Mouse (Mus musculus) intestine, postnatal 0 days (tissue): Measurements from ENCODE around the gene Aqr. TPM values are rescaled to one million over a fixed set of nuclear protein-coding genes. Genes with fewer than 3 reads are reported as not detected.
A peak's percentile ranks its signal among the peaks of the same experiment; 100 is the strongest.

Experiments used
- ATAC-seq: fragments of 200-750 bp; cut with Nextera tagmentation; 2 replicates; pipeline ENCODE4 v1.8.0; 2017; ENCODE audit warnings: mild to moderate bottlenecking, moderate TSS enrichment, moderate library complexity
- H3K27ac ChIP-seq: fragments of 300-500 bp; sonication (generic); 2 replicates; pipeline ENCODE4 v1.5.1; 2014; ENCODE audit warnings: mild to moderate bottlenecking, low read depth, low read length, moderate library complexity
- H3K27me3 ChIP-seq: fragments of 300-500 bp; sonication (generic); replicated peaks from 2 replicates; pipeline ENCODE4 v1.6.1; 2014; ENCODE audit warnings: low read length, mixed read lengths; ENCODE audit not compliant: control insufficient read depth, insufficient read depth
- H3K36me3 ChIP-seq: fragments of 300-500 bp; sonication (generic); 2 replicates; pipeline ENCODE4 v1.6.1; 2014; ENCODE audit warnings: mild to moderate bottlenecking, moderate library complexity; ENCODE audit not compliant: control insufficient read depth, insufficient read depth
- H3K4me1 ChIP-seq: fragments of 300-500 bp; sonication (generic); replicated peaks from 2 replicates; pipeline ENCODE4 v1.6.1; 2014; ENCODE audit warnings: antibody characterized with exemption, low read length, mixed read lengths; ENCODE audit not compliant: control insufficient read depth, insufficient read depth
- H3K4me2 ChIP-seq: fragments of 300-500 bp; sonication (generic); replicated peaks from 2 replicates; pipeline ENCODE4 v1.6.1; 2014; ENCODE audit warnings: low read depth, mild to moderate bottlenecking, moderate library complexity
- H3K4me3 ChIP-seq: fragments of 300-500 bp; sonication (generic); 2 replicates; pipeline ENCODE4 v1.5.1; 2014; ENCODE audit warnings: low read depth, low read length
- H3K9ac ChIP-seq: fragments of 300-500 bp; sonication (generic); 2 replicates; pipeline ENCODE4 v1.6.1; 2014; ENCODE audit warnings: mild to moderate bottlenecking, low read depth, low read length
- H3K9me3 ChIP-seq: fragments of 300-500 bp; sonication (generic); 2 replicates; pipeline ENCODE4 v1.6.1; 2016; ENCODE audit warnings: mixed run types; ENCODE audit not compliant: control insufficient read depth
- CTCF ChIP-seq: sonication (generic); IDR thresholded peaks from 2 replicates; pipeline ENCODE4 v1.5.1; 2016; ENCODE audit warnings: low read depth, mild to moderate bottlenecking, control low read depth, antibody characterized with exemption, moderate library complexity
- WGBS: fragments of 180-500 bp; shearing (Covaris S2); extraction: QIAGEN DNeasy Blood & Tissue Kit; methylation state at CpG from one replicate; pipeline ENCODE4 v1.1.7; 2014; 5-methylcytosine and 5-hydroxymethylcytosine counted together
- polyA plus RNA-seq: library from polyadenylated mRNA; unstranded; fragments of >200 nt; fragmentation: Nextera tagmentation; extraction: Ambion mirVana; gene quantifications from 2 replicates; pipeline ENCODE4 v1.2.1, GENCODE M21; 2015

Gene Aqr
- polyA plus RNA-seq, 1 experiment from 2014 or later = 26.7 TPM

DNA sequence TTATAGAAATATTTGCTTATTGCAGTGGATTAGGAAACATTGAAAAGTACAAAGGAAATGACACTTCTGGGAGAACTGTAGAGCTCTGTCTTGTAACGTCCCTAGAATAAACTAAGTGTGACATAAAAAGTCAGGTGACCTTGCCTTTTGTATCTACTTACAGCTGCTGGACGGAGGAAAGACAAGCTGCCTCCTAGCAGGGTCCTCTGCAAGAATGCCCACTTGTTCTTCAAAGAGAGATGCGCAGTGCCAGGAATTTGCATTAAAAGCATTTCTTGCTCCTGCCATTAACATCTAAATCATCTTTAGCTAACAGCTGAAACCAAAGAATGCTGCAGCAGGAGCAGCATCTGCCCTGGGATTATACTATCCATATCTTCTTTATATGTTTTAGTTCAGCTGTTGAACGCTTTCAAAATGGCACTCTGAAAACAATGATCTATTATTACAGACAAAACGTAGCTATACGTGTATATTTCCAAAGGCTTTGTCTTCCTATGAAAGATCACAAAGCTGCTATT, 126.7 kb downstream of the Aqr start:
- H3K4me2 ChIP-seq = no peak overlapping the region
- ATAC-seq = no peak
- WGBS = 55% methylated on average over 6 of the region's 6 CpGs
- no peaks in the 10 kb centered on the region for H3K4me1 ChIP-seq
- H3K27ac ChIP-seq = no peak overlapping the region
- no peak overlapping the region for H3K4me3 ChIP-seq
- H3K27me3 ChIP-seq = no peaks in the 10 kb centered on the region
- no peak overlapping the region for H3K9ac ChIP-seq
- H3K36me3 ChIP-seq = no peaks in the 10 kb centered on the region
- H3K9me3 ChIP-seq = no peaks in the 10 kb centered on the region
- no peak for TF ChIP-seq CTCF

- no peaks in the 10 kb centered on the region for H3K4me1 ChIP-seq
- no peaks in the 10 kb centered on the region for H3K27me3 ChIP-seq
These were observed 127.2 kb downstream of the Aqr start for GRCm38 (mm10) chr2:114059608-114060007.

GRCm38 (mm10) chr2:114058226-114058796, 128.5 kb downstream of the Aqr start:
- no peaks in the 10 kb centered on the region for H3K9me3 ChIP-seq
- H3K27me3 ChIP-seq = no peaks in the 10 kb centered on the region
- no peak overlapping the region for H3K27ac ChIP-seq
- no peak overlapping the region for H3K4me3 ChIP-seq
- 90% methylated on average over 10 of the region's 10 CpGs for WGBS
- H3K36me3 ChIP-seq = no peaks in the 10 kb centered on the region
- no peaks in the 10 kb centered on the region for H3K4me1 ChIP-seq
- no peak for ATAC-seq
- no peak for TF ChIP-seq CTCF
- no peak overlapping the region for H3K4me2 ChIP-seq
- H3K9ac ChIP-seq = no peak overlapping the region

More at GRCm38 (mm10) chr2:114059608-114060007, 127.2 kb downstream of the Aqr start:
- Histone ChIP-seq H3K36me3 (no peaks in the 10 kb centered on the region), H3K9me3 (no peaks in the 10 kb centered on the region), H3K9ac (no peak overlapping the region), H3K27ac (no peak overlapping the region), H3K4me3 (no peak overlapping the region), H3K4me2 (no peak overlapping the region)
- no peak for ATAC-seq
- TF ChIP-seq CTCF = no peak
- WGBS = 64% methylated on average over 1 of the region's 1 CpGs

- no peak overlapping the region for H3K4me2 ChIP-seq
- no peaks in the 10 kb centered on the region for H3K27me3 ChIP-seq
- no peak overlapping the region for H3K27ac ChIP-seq
- no peak overlapping the region for H3K9ac ChIP-seq
- no peaks in the 10 kb centered on the region for H3K4me1 ChIP-seq
- no peaks in the 10 kb centered on the region for H3K9me3 ChIP-seq
- 14% methylated on average over 10 of the region's 10 CpGs for WGBS
- TF ChIP-seq CTCF = no peak
- H3K4me3 ChIP-seq = no peak overlapping the region
- no peak for ATAC-seq
- H3K36me3 ChIP-seq = no peaks in the 10 kb centered on the region
These were observed 129.4 kb downstream of the Aqr start for GRCm38 (mm10) chr2:114057303-114057853.

GRCm38 (mm10) chr2:114054129-114054528, 132.7 kb downstream of the Aqr start:
- 84% methylated on average over 4 of the region's 4 CpGs for WGBS
- H3K27me3 ChIP-seq = no peaks in the 10 kb centered on the region

GRCm38 (mm10) chr2:114052696-114053598, 133.9 kb downstream of the Aqr start, which contains the start of gene Actc1:
Gene Actc1 (minus strand): TSS chr2:114053548.
- H3K9ac ChIP-seq = no peak within 1 kb of the TSS
- no peak for ATAC-seq
- WGBS = 25% methylated on average over 14 of the region's 14 CpGs
- H3K27me3 ChIP-seq = no peaks in the 10 kb centered on the region
- TF ChIP-seq CTCF = no peak
- H3K4me2 ChIP-seq = peak within 1 kb of the TSS; percentile 47
- peak within 1 kb of the TSS; percentile 17 for H3K4me3 ChIP-seq
- no peaks in the 10 kb centered on the region for H3K9me3 ChIP-seq
- H3K27ac ChIP-seq = no peak within 1 kb of the TSS
- no peaks in the 10 kb centered on the region for H3K4me1 ChIP-seq
- H3K36me3 ChIP-seq = no peaks in the 10 kb centered on the region

More at GRCm38 (mm10) chr2:114054129-114054528, 132.7 kb downstream of the Aqr start:
- ATAC-seq = no peak
- no peak for TF ChIP-seq CTCF
- no peaks in the 10 kb centered on the region for H3K9me3 ChIP-seq
- no peaks in the 10 kb centered on the region for H3K36me3 ChIP-seq
- H3K4me3 ChIP-seq = no peak overlapping the region
- no peak overlapping the region for H3K9ac ChIP-seq
- no peak overlapping the region for H3K4me2 ChIP-seq
- H3K27ac ChIP-seq = no peak overlapping the region
- no peaks in the 10 kb centered on the region for H3K4me1 ChIP-seq
